Comparison of ENCODE assay signal across 8 mouse cellular contexts in genomic region chr14:76149531-76150179, GRCm38 (mm10). TPM values are rescaled to one million over a fixed set of nuclear protein-coding genes. Genes with fewer than 3 reads are reported as not detected.
DNase-seq lines count a peak whose midpoint lies in the region; ATAC-seq and TF ChIP-seq lines count a peak whose summit lies in the region.

No protein-coding gene starts in this region.

- 0 out of 2 replicates have a peak overlapping the region, but pooled peaks have one; percentile 6 for H3K4me3 ChIP-seq in hindbrain, postnatal 0 days (ENCODE audit: low read length)
- peak overlapping the region; percentile 9; the same call in 1 of the 2 replicates for H3K4me3 ChIP-seq in liver, embryonic 12.5 days

- H3K27ac ChIP-seq in hindbrain, postnatal 0 days = peak overlapping the region; percentile 51; the same call in 1 of the 2 replicates
- H3K27ac ChIP-seq in liver, embryonic 12.5 days = no peak overlapping the region

- no peak for TF ChIP-seq CTCF in hindbrain, postnatal 0 days (IDR thresholded peaks at IDR 0.05; ENCODE audit: low read depth)

- 37% methylated on average over 13 of the region's 13 CpGs for WGBS in hindbrain, postnatal 0 days
- 10% methylated on average over 13 of the region's 13 CpGs for WGBS in liver, embryonic 12.5 days (ENCODE audit: insufficient replicate concordance)

- no peaks in the 10 kb centered on the region for H3K36me3 ChIP-seq in hindbrain, postnatal 0 days (ENCODE audit: insufficient read depth, low read length)
- H3K36me3 ChIP-seq in liver, embryonic 12.5 days = no peaks in the 10 kb centered on the region

- H3K4me2 ChIP-seq in hindbrain, postnatal 0 days (ENCODE audit: low read depth, low read length) = peak overlapping the region; percentile 36
- H3K4me2 ChIP-seq in liver, embryonic 12.5 days = peak overlapping the region; percentile 47

- intact Hi-C loops in gastrocnemius, postnatal 14 days (cut with DNase I; ENCODE audit: low total_unique reads) = loop anchor here (5.0 kb wide), 1 partner anchor 323 kb away; no protein-coding TSS in a partner anchor

- no peak overlapping the region for H3K9ac ChIP-seq in hindbrain, postnatal 0 days (replicated peaks; ENCODE audit: low read length)
- H3K9ac ChIP-seq in liver, embryonic 12.5 days = peak overlapping the region; percentile 29; the same call in 1 of the 2 replicates

- H3K9me3 ChIP-seq in hindbrain, postnatal 0 days (ENCODE audit: low read length) = no peaks in the 10 kb centered on the region
- no peaks in the 10 kb centered on the region for H3K9me3 ChIP-seq in liver, embryonic 12.5 days (replicated peaks)

- DNase-seq in thymus, postnatal 4 days = peak; percentile 17
- no peak for DNase-seq in thymus, postnatal 36 days
- DNase-seq in cerebellum, adult 9-11 months = peak; percentile 59
- peak; percentile 80 for DNase-seq in gastrocnemius, postnatal 14 days
- peak; percentile 64 for DNase-seq in hindbrain, postnatal 0 days (ENCODE audit: low spot score)
- peak; percentile 83 for DNase-seq in skeletal muscle tissue, adult 2 months (ENCODE audit: low read depth, low spot score)

- no peaks in the 10 kb centered on the region for H3K4me1 ChIP-seq in hindbrain, postnatal 0 days (ENCODE audit: insufficient read depth, low read length)
- peaks cover 67% of the 10 kb centered on the region for H3K4me1 ChIP-seq in liver, embryonic 12.5 days

- ATAC-seq in hindbrain, postnatal 0 days = no peak
- no peak for ATAC-seq in liver, embryonic 12.5 days
- ATAC-seq in megakaryocyte progenitor cell, adult 5-6 weeks (replicated peaks; ENCODE audit: poor library complexity) = no peak

- no peaks in the 10 kb centered on the region for H3K27me3 ChIP-seq in hindbrain, postnatal 0 days (ENCODE audit: insufficient read depth, low read length)
- no peaks in the 10 kb centered on the region for H3K27me3 ChIP-seq in liver, embryonic 12.5 days (replicated peaks)

RNA-seq across cellular contexts. Expression of gene Nufip1, which starts 39.0 kb away (rescaled TPM):
- 1 to 10 TPM; 3.6 to 3.8 TPM for total RNA-seq in gastrocnemius, postnatal 14 days (2021)
- 11.3 and 12.0 TPM in 2 replicates for total RNA-seq in hindbrain, postnatal 0 days (2014; rRNA removed)
- 12.5 and 13.5 TPM in 2 replicates for polyA plus RNA-seq in hindbrain, postnatal 0 days (2015; fragmentation: Nextera tagmentation; extraction: Ambion mirVana)
- 11.3 and 12.1 TPM in 2 replicates for polyA plus RNA-seq in liver, embryonic 12.5 days (2016; fragmentation: Nextera tagmentation; extraction: Ambion mirVana)
- total RNA-seq in megakaryocyte progenitor cell, adult 5-6 weeks (2015) = 23.1 and 25.2 TPM in 2 replicates
- 23.5 and 28.7 TPM in 2 replicates for total RNA-seq in megakaryocyte progenitor cell, adult 5-6 weeks (2017)

RNA-seq across cellular contexts. Expression of gene Gpalpp1, which starts 39.1 kb away (rescaled TPM):
- total RNA-seq in gastrocnemius, postnatal 14 days (2021) = 1 to 10 TPM; 6.5 to 6.9 TPM
- 11.1 and 14.2 TPM in 2 replicates for total RNA-seq in hindbrain, postnatal 0 days (2014; rRNA removed)
- 7.1 and 8.1 TPM in 2 replicates for polyA plus RNA-seq in hindbrain, postnatal 0 days (2015; fragmentation: Nextera tagmentation; extraction: Ambion mirVana)
- polyA plus RNA-seq in liver, embryonic 12.5 days (2016; fragmentation: Nextera tagmentation; extraction: Ambion mirVana) = 9.8 and 10.3 TPM in 2 replicates
- 18.4 and 21.6 TPM in 2 replicates for total RNA-seq in megakaryocyte progenitor cell, adult 5-6 weeks (2015)
- 36.7 and 37.2 TPM in 2 replicates for total RNA-seq in megakaryocyte progenitor cell, adult 5-6 weeks (2017)

Comparison
In these comparisons a context has a peak if more than half of its experiments do, and no peak if none do; other contexts are left out.
1. DNase-seq: peak in thymus, postnatal 4 days (single experiment), cerebellum, adult 9-11 months (single experiment), gastrocnemius, postnatal 14 days (single experiment), hindbrain, postnatal 0 days (single experiment) and skeletal muscle tissue, adult 2 months (single experiment); none in thymus, postnatal 36 days (0 of 2).